Mouse (Mus musculus) forebrain, embryonic 12.5 days (tissue): ENCODE measurements around the gene Plcg2. TPM values are rescaled to one million over a fixed set of nuclear protein-coding genes. Genes with fewer than 3 reads are reported as not detected.

ENCODE experiments used
- ATAC-seq: fragments of 200-750 bp; cut with Nextera tagmentation; 2 replicates; pipeline ENCODE4 v1.8.0; 2017; ENCODE audit warnings: moderate TSS enrichment; ENCODE audit not compliant: low FRiP score
- H3K27ac ChIP-seq: fragments of 300-500 bp; sonication (generic); 2 replicates; pipeline ENCODE4 v1.5.1; 2016; ENCODE audit warnings: mild to moderate bottlenecking
- H3K27me3 ChIP-seq: fragments of 300-500 bp; sonication (generic); 2 replicates; pipeline ENCODE4 v1.6.1; 2016; ENCODE audit warnings: mild to moderate bottlenecking
- H3K36me3 ChIP-seq: fragments of 300-500 bp; sonication (generic); replicated peaks from 2 replicates; pipeline ENCODE4 v1.6.1; 2016; ENCODE audit warnings: mild to moderate bottlenecking
- H3K4me1 ChIP-seq: fragments of 300-500 bp; sonication (generic); 2 replicates; pipeline ENCODE4 v1.6.1; 2016
- H3K4me2 ChIP-seq: fragments of 300-500 bp; sonication (generic); 2 replicates; pipeline ENCODE4 v1.6.1; 2016; ENCODE audit warnings: mild to moderate bottlenecking, moderate library complexity
- H3K4me3 ChIP-seq: fragments of 300-500 bp; sonication (generic); replicated peaks from 2 replicates; pipeline ENCODE4 v1.5.1; 2016; ENCODE audit warnings: mild to moderate bottlenecking
- H3K9ac ChIP-seq: fragments of 300-500 bp; sonication (generic); 2 replicates; pipeline ENCODE4 v1.6.1; 2016; ENCODE audit warnings: mild to moderate bottlenecking
- H3K9me3 ChIP-seq: fragments of 300-500 bp; sonication (generic); 2 replicates; pipeline ENCODE4 v1.6.1; 2016
- WGBS: fragments of 180-500 bp; shearing (Covaris S2); methylation state at CpG from one replicate; pipeline ENCODE4 v1.1.7; 2016; 5-methylcytosine and 5-hydroxymethylcytosine counted together
- polyA plus RNA-seq: library from polyadenylated mRNA; unstranded; fragments of >200 nt; fragmentation: Nextera tagmentation; extraction: Ambion mirVana; gene quantifications from 2 replicates; pipeline ENCODE4 v1.2.1, GENCODE M21; 2016

Plcg2 gene
- polyA plus RNA-seq, 1 experiment from 2014 or later = 1.6 TPM

DNA sequence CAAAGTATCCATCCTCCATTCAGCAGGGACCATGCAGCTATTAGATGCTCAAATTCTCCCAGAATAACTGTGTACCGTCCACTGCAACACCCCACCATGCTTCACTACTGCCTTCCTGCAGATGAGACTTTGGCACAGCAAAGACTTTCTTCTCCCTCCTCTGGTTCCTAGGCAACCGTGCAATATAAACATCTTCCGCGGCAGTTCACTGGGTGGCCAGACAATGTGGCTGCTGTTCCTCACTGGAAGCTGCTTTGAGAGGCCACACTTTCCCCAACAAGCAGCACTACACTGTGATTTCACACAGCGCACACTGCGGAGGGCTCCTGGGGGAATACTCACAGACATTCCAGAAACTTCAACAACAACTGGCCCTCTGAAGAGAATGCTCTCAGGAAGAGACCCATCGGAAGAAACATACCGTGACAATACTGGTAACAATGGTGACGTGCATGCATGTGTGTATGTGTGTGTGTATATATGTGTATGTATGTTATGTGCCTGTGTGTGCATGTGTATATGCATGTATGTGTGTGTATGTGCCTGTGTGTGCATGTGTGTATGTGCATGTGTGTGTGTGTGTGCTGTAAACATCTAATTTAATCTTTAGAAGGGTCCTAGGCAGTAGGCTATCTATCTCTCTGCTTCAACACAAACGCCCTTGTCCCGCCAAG, 162.4 kb downstream of the Plcg2 start:
- H3K4me2 ChIP-seq = no peak overlapping the region
- H3K36me3 ChIP-seq = no peaks in the 10 kb centered on the region
- H3K9me3 ChIP-seq = no peaks in the 10 kb centered on the region
- H3K27me3 ChIP-seq = no peaks in the 10 kb centered on the region
- WGBS = 41% methylated on average over 11 of the region's 11 CpGs
- peaks cover 13% of the 10 kb centered on the region for H3K4me1 ChIP-seq
- 0 out of 2 replicates have a peak overlapping the region, but pooled peaks have one; percentile 4 for H3K9ac ChIP-seq
- ATAC-seq = peak; percentile 77
- H3K27ac ChIP-seq = no peak overlapping the region
- H3K4me3 ChIP-seq = no peak overlapping the region

DNA sequence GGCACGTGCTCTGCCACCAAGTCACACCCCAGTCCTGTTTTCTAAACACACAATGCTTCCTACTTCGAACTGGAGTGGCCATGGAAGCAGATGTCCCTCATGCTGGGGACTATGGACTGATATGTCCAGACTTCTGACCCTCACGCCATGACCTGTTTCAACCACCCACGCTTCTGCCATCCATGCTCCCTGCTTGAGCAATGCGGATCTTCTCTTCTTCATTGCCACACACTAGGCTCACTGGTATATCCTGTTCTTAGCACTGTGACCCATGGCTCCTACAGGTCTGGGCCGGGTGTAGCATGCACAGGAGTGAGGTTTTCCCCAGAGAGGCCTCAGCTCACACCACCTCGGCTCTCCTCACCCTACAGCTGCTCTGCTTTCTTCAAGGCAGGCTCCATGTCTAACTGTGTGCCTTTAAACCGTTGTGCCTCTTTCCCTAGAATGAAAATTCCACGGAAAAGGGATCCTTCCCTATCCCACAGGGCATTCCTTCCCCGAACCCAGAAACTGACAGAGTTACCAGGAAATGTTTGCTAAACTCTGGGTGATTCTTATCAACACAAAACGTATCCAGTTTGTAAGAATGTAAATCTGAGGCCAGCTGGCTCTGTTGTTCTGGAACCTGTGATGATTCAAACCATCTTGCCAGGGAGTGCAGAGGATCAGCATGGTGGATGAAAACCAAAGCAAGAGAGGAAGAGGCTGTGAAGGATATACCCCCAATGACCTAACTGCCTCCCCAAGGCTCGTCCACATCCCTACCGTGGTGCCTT, 169.4 kb downstream of the Plcg2 start:
- H3K9ac ChIP-seq = no peak overlapping the region
- no peak overlapping the region for H3K27ac ChIP-seq
- no peaks in the 10 kb centered on the region for H3K36me3 ChIP-seq
- 83% methylated on average over 13 of the region's 13 CpGs for WGBS
- no peaks in the 10 kb centered on the region for H3K9me3 ChIP-seq
- peaks cover 5% of the 10 kb centered on the region; the same call in 1 of the 2 replicates for H3K4me1 ChIP-seq
- no peak overlapping the region for H3K4me2 ChIP-seq
- H3K4me3 ChIP-seq = no peak overlapping the region
- H3K27me3 ChIP-seq = no peaks in the 10 kb centered on the region
- no peak for ATAC-seq

GRCm38 (mm10) chr8:117670461-117670860, 172.4 kb downstream of the Plcg2 start:
- H3K36me3 ChIP-seq = no peaks in the 10 kb centered on the region
- H3K9ac ChIP-seq = no peak overlapping the region
- peaks cover 13% of the 10 kb centered on the region for H3K4me1 ChIP-seq
- no peaks in the 10 kb centered on the region for H3K9me3 ChIP-seq
- ATAC-seq = no peak
- 37% methylated on average over 11 of the region's 11 CpGs for WGBS
- H3K27ac ChIP-seq = no peak overlapping the region
- no peak overlapping the region; the same call in 1 of the 2 replicates for H3K4me2 ChIP-seq
- H3K4me3 ChIP-seq = no peak overlapping the region
- H3K27me3 ChIP-seq = no peaks in the 10 kb centered on the region

GRCm38 (mm10) chr8:117672558-117672957, 174.5 kb downstream of the Plcg2 start:
- WGBS = 86% methylated on average over 3 of the region's 3 CpGs
- Histone ChIP-seq H3K9ac (no peak overlapping the region), H3K4me1 (peaks cover 13% of the 10 kb centered on the region), H3K27ac (no peak overlapping the region), H3K4me2 (no peak overlapping the region), H3K36me3 (no peaks in the 10 kb centered on the region), H3K9me3 (no peaks in the 10 kb centered on the region), H3K27me3 (no peaks in the 10 kb centered on the region), H3K4me3 (no peak overlapping the region)
- no peak for ATAC-seq

DNA sequence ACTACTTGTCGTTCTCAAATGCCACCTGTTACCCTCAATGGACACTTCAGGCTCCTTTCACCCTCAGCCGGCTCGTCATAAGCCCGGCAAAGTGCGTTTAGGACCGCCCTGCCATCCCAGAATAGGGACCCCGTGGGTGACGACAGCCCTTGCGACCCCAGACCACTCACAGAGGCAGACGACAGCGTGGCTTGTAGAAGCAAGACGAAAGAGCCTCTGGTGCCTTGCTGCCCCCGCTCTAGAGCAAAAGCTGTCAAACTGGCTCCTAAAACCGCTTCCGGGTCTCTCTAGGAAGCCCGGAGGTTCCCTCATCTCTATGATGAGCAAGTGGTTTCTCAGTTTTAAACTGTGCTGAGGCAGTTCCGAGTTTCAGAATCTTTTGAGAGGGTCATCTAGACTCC, 175.3 kb downstream of the Plcg2 start, which contains the start of gene Sdr42e1:
Gene Sdr42e1, minus strand, starts transcription at position 260 of the 401 bp plus-strand sequence.
- Histone ChIP-seq H3K9ac (peak within 1 kb of the TSS; percentile 36; the same call in 1 of the 2 replicates), H3K9me3 (no peaks in the 10 kb centered on the region), H3K4me3 (peak within 1 kb of the TSS; percentile 44), H3K27ac (no peak within 1 kb of the TSS), H3K4me1 (peaks cover 13% of the 10 kb centered on the region), H3K36me3 (no peaks in the 10 kb centered on the region), H3K27me3 (no peaks in the 10 kb centered on the region), H3K4me2 (peak within 1 kb of the TSS; percentile 68)
- ATAC-seq = no peak
- WGBS = 19% methylated on average over 17 of the region's 17 CpGs

GRCm38 (mm10) chr8:117675171-117675570, 177.1 kb downstream of the Plcg2 start:
- no peak for ATAC-seq
- H3K9ac ChIP-seq = no peak overlapping the region
- no peaks in the 10 kb centered on the region for H3K27me3 ChIP-seq
- no peak overlapping the region for H3K27ac ChIP-seq
- peaks cover 13% of the 10 kb centered on the region for H3K4me1 ChIP-seq
- no peak overlapping the region for H3K4me2 ChIP-seq
- H3K9me3 ChIP-seq = no peaks in the 10 kb centered on the region
- H3K36me3 ChIP-seq = no peaks in the 10 kb centered on the region
- WGBS = 84% methylated on average over 5 of the region's 5 CpGs
- no peak overlapping the region for H3K4me3 ChIP-seq

DNA sequence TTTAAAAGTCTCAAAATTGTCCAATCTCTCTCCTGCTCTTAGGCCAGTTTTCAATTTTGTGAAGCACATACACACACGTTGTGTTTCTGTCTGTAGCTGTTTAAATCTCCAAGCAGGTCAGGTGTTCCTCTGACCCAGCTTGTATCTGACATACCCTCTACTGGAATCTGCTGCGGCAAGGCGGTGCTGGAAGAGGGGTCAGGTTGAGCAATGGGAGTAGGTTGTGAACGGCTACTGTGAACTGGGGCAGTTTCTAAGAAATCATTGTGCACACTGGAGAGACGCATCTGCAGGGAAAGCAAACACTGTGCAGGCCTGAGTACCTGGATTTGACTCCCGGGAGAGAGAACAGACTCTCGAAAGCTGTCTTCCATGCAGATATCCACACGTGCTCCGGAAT, 178.4 kb downstream of the Plcg2 start:
- no peak overlapping the region for H3K27ac ChIP-seq
- no peak for ATAC-seq
- 80% methylated on average over 9 of the region's 9 CpGs for WGBS
- no peaks in the 10 kb centered on the region for H3K9me3 ChIP-seq
- no peaks in the 10 kb centered on the region for H3K36me3 ChIP-seq
- peaks cover 7% of the 10 kb centered on the region for H3K4me1 ChIP-seq
- H3K9ac ChIP-seq = no peak overlapping the region
- no peak overlapping the region for H3K4me2 ChIP-seq
- no peaks in the 10 kb centered on the region for H3K27me3 ChIP-seq
- H3K4me3 ChIP-seq = no peak overlapping the region

DNA sequence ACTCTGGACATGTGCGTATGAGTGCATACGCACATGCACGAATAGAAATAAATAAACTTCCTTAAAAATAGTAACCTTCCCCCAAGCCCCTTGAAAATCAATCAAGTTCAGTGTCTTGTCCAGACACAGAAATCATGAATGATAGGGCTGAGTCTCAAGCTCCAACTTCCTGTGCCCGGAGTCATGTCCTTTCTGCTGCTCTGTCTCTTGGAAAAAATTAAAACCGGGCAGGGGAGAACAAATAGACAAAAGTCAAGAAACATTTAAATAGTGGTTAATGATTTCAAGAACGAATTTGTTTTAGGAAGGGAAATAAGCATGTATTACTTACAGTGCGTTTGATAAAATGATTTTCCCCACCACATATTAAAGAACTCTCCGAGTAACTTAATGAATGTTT, 178.9 kb downstream of the Plcg2 start:
- 89% methylated on average over 8 of the region's 8 CpGs for WGBS
- H3K9me3 ChIP-seq = no peaks in the 10 kb centered on the region
- peaks cover 7% of the 10 kb centered on the region for H3K4me1 ChIP-seq
- H3K36me3 ChIP-seq = no peaks in the 10 kb centered on the region
- H3K27me3 ChIP-seq = no peaks in the 10 kb centered on the region
- no peak overlapping the region for H3K27ac ChIP-seq
- no peak overlapping the region for H3K4me2 ChIP-seq
- H3K4me3 ChIP-seq = no peak overlapping the region
- H3K9ac ChIP-seq = no peak overlapping the region
- no peak for ATAC-seq

GRCm38 (mm10) chr8:117678650-117679049, 180.6 kb downstream of the Plcg2 start:
- WGBS = 85% methylated on average over 4 of the region's 4 CpGs

DNA sequence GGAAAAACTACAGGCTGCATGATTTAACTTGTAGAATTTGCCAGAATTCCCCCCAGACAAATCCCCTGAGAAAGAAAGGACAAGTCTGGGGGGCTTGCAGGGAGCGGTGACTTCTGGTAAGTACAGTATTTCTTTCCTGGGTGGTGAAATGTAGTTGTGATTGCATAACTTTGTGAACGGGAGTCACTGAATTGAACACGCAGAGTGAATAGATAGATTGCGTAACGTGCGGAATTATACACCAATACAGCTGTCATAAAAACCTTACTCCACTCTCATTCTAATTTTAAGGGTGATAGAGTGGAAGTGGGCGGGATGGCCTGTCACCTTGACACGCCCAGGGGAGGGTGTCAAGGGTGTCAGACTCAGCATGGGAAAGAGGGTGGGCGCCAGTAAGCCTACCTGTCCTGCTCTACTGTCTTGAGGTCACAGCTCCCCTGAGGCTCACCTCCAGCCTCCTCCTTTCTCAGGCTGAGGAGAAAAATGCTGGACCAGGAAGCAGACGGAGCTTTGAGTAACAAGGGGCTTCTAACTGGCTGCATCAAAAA, 185.9 kb downstream of the Plcg2 start:
- Histone ChIP-seq H3K27me3 (0 out of 2 replicates have a peak, but pooled peaks cover 2% of the 10 kb centered on the region), H3K27ac (no peak overlapping the region), H3K4me3 (no peak overlapping the region), H3K36me3 (no peaks in the 10 kb centered on the region), H3K4me1 (no peaks in the 10 kb centered on the region), H3K9ac (no peak overlapping the region), H3K9me3 (no peaks in the 10 kb centered on the region), H3K4me2 (no peak overlapping the region)
- ATAC-seq = no peak
- WGBS = 88% methylated on average over 10 of the region's 10 CpGs

More at GRCm38 (mm10) chr8:117678650-117679049, 180.6 kb downstream of the Plcg2 start:
- no peak for ATAC-seq
- Histone ChIP-seq H3K9ac (no peak overlapping the region), H3K9me3 (no peaks in the 10 kb centered on the region), H3K4me3 (no peak overlapping the region), H3K36me3 (no peaks in the 10 kb centered on the region), H3K27me3 (0 out of 2 replicates have a peak, but pooled peaks cover 2% of the 10 kb centered on the region), H3K4me2 (no peak overlapping the region), H3K27ac (no peak overlapping the region), H3K4me1 (no peaks in the 10 kb centered on the region)

- Histone ChIP-seq H3K9me3 (no peaks in the 10 kb centered on the region), H3K4me1 (no peaks in the 10 kb centered on the region), H3K4me2 (no peak overlapping the region), H3K27ac (no peak overlapping the region), H3K4me3 (no peak overlapping the region), H3K36me3 (no peaks in the 10 kb centered on the region), H3K9ac (no peak overlapping the region), H3K27me3 (0 out of 2 replicates have a peak, but pooled peaks cover 2% of the 10 kb centered on the region)
- no peak for ATAC-seq
- 73% methylated on average over 11 of the region's 11 CpGs for WGBS
Measured at GRCm38 (mm10) chr8:117684504-117684903, 186.4 kb downstream of the Plcg2 start.
